Mouse (Mus musculus) testis, adult 2 months (tissue): ENCODE results near the gene Gm9844. TPM values are rescaled to one million over a fixed set of nuclear protein-coding genes. Genes with fewer than 3 reads are reported as not detected.
"Not testable (repeated sequence)": the region's sequence is repeated elsewhere in the genome, so short reads cannot be mapped to it uniquely, and the experiment has no call there.

Source experiments
- H3K27ac ChIP-seq: fragments of 200-500 bp; 2 replicates; pipeline ENCODE4 v1.5.1; 2012; ENCODE audit warnings: low read depth, low read length; ENCODE audit not compliant: control insufficient read depth, insufficient read depth
- H3K27me3 ChIP-seq: fragments of 200-500 bp; 2 replicates; pipeline ENCODE4 v1.6.1; 2012; ENCODE audit warnings: mild to moderate bottlenecking, low read length, moderate library complexity; ENCODE audit not compliant: control insufficient read depth, insufficient read depth
- H3K36me3 ChIP-seq: fragments of 200-500 bp; 2 replicates; pipeline ENCODE4 v1.6.1; 2012; ENCODE audit warnings: mild to moderate bottlenecking, low read length; ENCODE audit not compliant: control insufficient read depth, insufficient read depth
- H3K4me1 ChIP-seq: fragments of 200-500 bp; 2 replicates; pipeline ENCODE4 v1.6.1; 2012; ENCODE audit warnings: low read length; ENCODE audit not compliant: control insufficient read depth, insufficient read depth
- H3K4me3 ChIP-seq: fragments of 200-500 bp; 2 replicates; pipeline ENCODE4 v1.5.1; 2012; ENCODE audit warnings: low read depth, mild to moderate bottlenecking, low read length, moderate library complexity, mixed read lengths; ENCODE audit not compliant: control insufficient read depth
- CTCF ChIP-seq: fragments of 200-500 bp; IDR thresholded peaks from 2 replicates; pipeline ENCODE4 v1.5.1; 2012; ENCODE audit warnings: low read depth, mild to moderate bottlenecking, inconsistent platforms, low read length, moderate library complexity; ENCODE audit not compliant: control insufficient read depth, insufficient read depth, insufficient replicate concordance
- POLR2A ChIP-seq: fragments of 200-500 bp; IDR thresholded peaks from 2 replicates; pipeline ENCODE4 v1.6.1; 2012; ENCODE audit warnings: low read depth, mild to moderate bottlenecking, inconsistent platforms, low read length, moderate library complexity; ENCODE audit not compliant: control insufficient read depth
- polyA plus RNA-seq: library from polyadenylated mRNA; depleted of rRNA; stranded (reverse); fragments of >200 nt; gene quantifications from 2 replicates; pipeline ENCODE4 v1.2.3, GENCODE M21; 2012

Gm9844 gene
- polyA plus RNA-seq, 1 experiment: 13.8 TPM

GRCm38 (mm10) chr7:24844144-24844543 is 17.9 kb upstream of the Gm9844 start:
- H3K36me3 ChIP-seq: no peaks in the 10 kb centered on the region
- no peak overlapping the region for H3K27ac ChIP-seq
- peaks cover 2% of the 10 kb centered on the region; the same call in 1 of the 2 replicates for H3K4me1 ChIP-seq
- TF ChIP-seq CTCF: no peak
- TF ChIP-seq POLR2A: no peak
- no peak overlapping the region for H3K4me3 ChIP-seq
- no peaks in the 10 kb centered on the region for H3K27me3 ChIP-seq

GRCm38 (mm10) chr7:24845181-24845580 is 16.8 kb upstream of the Gm9844 start:
- Histone ChIP-seq H3K27ac (no peak overlapping the region), H3K4me3 (no peak overlapping the region), H3K4me1 (peaks cover 2% of the 10 kb centered on the region; the same call in 1 of the 2 replicates), H3K27me3 (no peaks in the 10 kb centered on the region), H3K36me3 (no peaks in the 10 kb centered on the region)
- TF ChIP-seq CTCF (no peak), POLR2A (no peak)

GRCm38 (mm10) chr7:24845713-24846112 is 16.3 kb upstream of the Gm9844 start:
- no peaks in the 10 kb centered on the region for H3K36me3 ChIP-seq
- no peaks in the 10 kb centered on the region for H3K27me3 ChIP-seq
- TF ChIP-seq CTCF (no peak), POLR2A (no peak)
- peaks cover 2% of the 10 kb centered on the region; the same call in 1 of the 2 replicates for H3K4me1 ChIP-seq
- H3K4me3 ChIP-seq: no peak overlapping the region
- no peak overlapping the region for H3K27ac ChIP-seq

- H3K4me3 ChIP-seq, H3K4me1 ChIP-seq, H3K27me3 ChIP-seq, H3K27ac ChIP-seq, H3K36me3 ChIP-seq: not testable (repeated sequence)
Measured at GRCm38 (mm10) chr7:24846576-24846975, 15.4 kb upstream of the Gm9844 start.

- no peak overlapping the region for H3K27ac ChIP-seq
- no peak for TF ChIP-seq POLR2A
- TF ChIP-seq CTCF: no peak
- no peak overlapping the region for H3K4me3 ChIP-seq
- H3K4me1 ChIP-seq: peaks cover 1% of the 10 kb centered on the region; the same call in 1 of the 2 replicates
- no peaks in the 10 kb centered on the region for H3K36me3 ChIP-seq
- no peaks in the 10 kb centered on the region for H3K27me3 ChIP-seq
Measured at GRCm38 (mm10) chr7:24850162-24850561, 11.9 kb upstream of the Gm9844 start.

- TF ChIP-seq CTCF (no peak), POLR2A (no peak)
- no peak overlapping the region for H3K4me3 ChIP-seq
- no peaks in the 10 kb centered on the region for H3K4me1 ChIP-seq
- H3K27ac ChIP-seq: no peak overlapping the region
- H3K36me3 ChIP-seq: no peaks in the 10 kb centered on the region
- H3K27me3 ChIP-seq: no peaks in the 10 kb centered on the region
Measured at GRCm38 (mm10) chr7:24850899-24851303, 11.1 kb upstream of the Gm9844 start.

GRCm38 (mm10) chr7:24851596-24852325 is 10.3 kb upstream of the Gm9844 start:
- H3K36me3 ChIP-seq: no peaks in the 10 kb centered on the region
- H3K4me3 ChIP-seq: no peak overlapping the region
- no peak overlapping the region for H3K27ac ChIP-seq
- no peaks in the 10 kb centered on the region for H3K27me3 ChIP-seq
- H3K4me1 ChIP-seq: no peaks in the 10 kb centered on the region
- no peak for TF ChIP-seq POLR2A
- TF ChIP-seq CTCF: no peak

GRCm38 (mm10) chr7:24852557-24853232 is 9.3 kb upstream of the Gm9844 start:
- no peak overlapping the region for H3K4me3 ChIP-seq
- no peak overlapping the region for H3K27ac ChIP-seq
- TF ChIP-seq POLR2A: no peak
- TF ChIP-seq CTCF: no peak
- no peaks in the 10 kb centered on the region for H3K4me1 ChIP-seq
- H3K36me3 ChIP-seq: no peaks in the 10 kb centered on the region; the same call in 1 of the 2 replicates
- H3K27me3 ChIP-seq: no peaks in the 10 kb centered on the region
